Mouse (Mus musculus) G1E (cell line): ENCODE results near the gene Atad1. TPM values are rescaled to one million over a fixed set of nuclear protein-coding genes. Genes with fewer than 3 reads are reported as not detected.
"Not testable (repeated sequence)": the region's sequence is repeated elsewhere in the genome, so short reads cannot be mapped to it uniquely, and the experiment has no call there.

Experiments used
- ATAC-seq: 2 replicates; pipeline ENCODE4 v1.8.0; 2016; ENCODE audit warnings: mild to moderate bottlenecking; ENCODE audit not compliant: insufficient number of reproducible peaks, poor library complexity, low FRiP score, severe bottlenecking; ENCODE audit errors: extremely low read depth
- DNase-seq: peaks from one replicate; pipeline ENCODE4 v3.0.0; 2012; ENCODE audit warnings: low spot score
- H3K27me3 ChIP-seq: 2 replicates; pipeline ENCODE4 v1.6.1; 2012; ENCODE audit warnings: mild to moderate bottlenecking, low read length, inconsistent platforms; ENCODE audit not compliant: insufficient read depth
- H3K36me3 ChIP-seq: replicated peaks from 2 replicates; pipeline ENCODE3; 2012; ENCODE audit warnings: mild to moderate bottlenecking, inconsistent platforms
- H3K4me1 ChIP-seq: 2 replicates; pipeline ENCODE4 v1.6.1; 2012; ENCODE audit warnings: low read depth, low read length, inconsistent platforms, mixed read lengths; ENCODE audit not compliant: insufficient read depth
- H3K4me3 ChIP-seq: 2 replicates; pipeline ENCODE4 v1.5.1; 2012; ENCODE audit warnings: low read depth, mild to moderate bottlenecking, inconsistent platforms, low read length, moderate library complexity, mixed read lengths
- H3K9me3 ChIP-seq: replicated peaks from 2 replicates; pipeline ENCODE4 v1.6.1; 2012; ENCODE audit warnings: inconsistent platforms
- CTCF ChIP-seq: IDR thresholded peaks from 2 replicates; pipeline ENCODE4 v1.5.1; 2012; ENCODE audit warnings: low read depth, low read length, inconsistent platforms, mixed read lengths
- GATA1 ChIP-seq: IDR thresholded peaks from 2 replicates; pipeline ENCODE4 v1.6.1; 2012; ENCODE audit warnings: borderline replicate concordance, low read length, inconsistent platforms, mixed read lengths
- GATA2 ChIP-seq: IDR thresholded peaks from 2 replicates; pipeline ENCODE4 v1.6.1; 2012; ENCODE audit warnings: low read depth, low read length, inconsistent platforms, borderline replicate concordance
- POLR2AphosphoS5 ChIP-seq: IDR thresholded peaks from 2 replicates; pipeline ENCODE4 v1.6.1; 2012; ENCODE audit warnings: low read depth, low read length, inconsistent platforms; ENCODE audit not compliant: insufficient replicate concordance
- TAL1 ChIP-seq: conservative IDR thresholded peaks from 2 replicates; pipeline ENCODE4 v1.6.1; 2012; ENCODE audit warnings: low read depth, low read length, inconsistent platforms, mixed read lengths
- polyA plus RNA-seq: library from polyadenylated mRNA; stranded (reverse); fragments of >175 nt; gene quantifications from 2 replicates; pipeline ENCODE4 v1.2.3, GENCODE M21; 2012
- total RNA-seq, 2 experiments: library from RNA; stranded (forward) in 1 of 2; stranded (reverse) in 1 of 2; fragments of 200-1000 nt in 1 of 2; fragments of >200 nt in 1 of 2; fragmentation: Nextera tagmentation in 1 of 2; gene quantifications; 2 replicates each; pipeline ENCODE4 v1.2.3; 2014 to 2017

Atad1 gene
- total and polyA plus RNA-seq, 3 experiments = 2.3 to 102 (median 69.8) TPM

DNA sequence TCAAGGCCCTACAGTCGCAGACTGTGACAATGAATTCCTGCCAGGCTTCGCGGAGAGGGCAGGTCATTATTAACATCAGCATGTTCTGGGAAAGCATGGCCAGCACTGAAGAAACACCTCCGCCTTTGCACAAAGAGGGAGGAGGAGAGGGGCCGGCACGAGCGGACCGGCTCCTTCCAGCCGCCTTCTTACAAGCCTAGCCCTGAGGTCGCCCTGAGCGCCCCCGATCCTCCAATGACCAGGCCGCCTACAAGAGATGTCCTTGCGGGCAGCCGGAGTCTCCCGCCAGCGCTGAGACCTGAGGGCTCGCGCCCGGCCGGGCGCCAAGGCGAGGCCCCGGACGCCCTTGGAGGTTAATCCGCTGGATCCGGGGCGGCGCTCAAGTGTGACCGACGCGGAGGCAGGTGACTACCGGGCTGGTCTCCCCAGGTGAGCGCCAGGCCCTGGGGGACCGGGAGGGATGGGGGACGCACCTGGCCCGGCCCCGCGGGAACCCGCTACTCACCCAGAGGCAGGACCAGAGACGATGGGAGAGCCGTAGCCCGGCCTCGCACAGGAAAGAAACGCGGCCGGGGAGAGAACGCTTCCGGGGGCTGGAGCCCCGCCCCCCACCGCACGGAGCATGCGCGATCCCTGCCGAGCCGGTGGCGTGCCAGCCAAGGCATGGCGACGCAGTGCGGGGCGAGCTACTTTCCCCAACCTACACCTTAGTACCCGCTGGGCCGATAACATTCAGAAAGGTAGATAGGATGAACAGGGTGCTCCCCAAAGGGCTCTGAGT lies 27.6 kb downstream of the Atad1 start:
- TF ChIP-seq GATA1 = no peak
- TF ChIP-seq CTCF = no peak
- no peak for TF ChIP-seq TAL1
- no peak for TF ChIP-seq POLR2AphosphoS5
- no peak for TF ChIP-seq GATA2
- Histone ChIP-seq H3K27me3 (no peaks in the 10 kb centered on the region), H3K4me1 (peaks cover 51% of the 10 kb centered on the region), H3K36me3 (peaks cover 14% of the 10 kb centered on the region), H3K4me3 (peak overlapping the region; percentile 84), H3K9me3 (no peaks in the 10 kb centered on the region)
- DNase-seq (peak; percentile 88), ATAC-seq (peak; percentile 59)

DNA sequence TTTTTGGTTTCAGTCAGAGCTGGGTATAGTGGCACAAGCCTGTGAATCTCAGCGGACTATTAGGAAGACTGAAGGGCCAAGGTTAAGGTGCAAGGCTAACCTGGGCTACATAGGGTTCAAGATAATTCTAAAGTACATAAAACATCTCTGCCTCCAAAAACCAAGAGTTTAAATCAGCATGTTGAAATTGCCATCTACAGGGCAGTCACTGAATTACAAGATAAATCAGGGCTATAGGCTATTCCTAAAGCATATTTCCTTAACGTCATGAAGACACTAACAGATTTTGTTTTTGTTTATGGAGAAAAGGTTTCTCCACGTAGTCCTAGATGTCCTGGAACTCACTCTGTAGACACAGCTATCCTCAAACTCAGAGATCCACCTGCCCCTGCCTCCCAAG lies 29.3 kb downstream of the Atad1 start:
- no peak overlapping the region for H3K4me3 ChIP-seq
- TF ChIP-seq TAL1 (no peak), GATA2 (no peak), POLR2AphosphoS5 (no peak), CTCF (no peak; the same call in 1 of the 2 replicates), GATA1 (no peak)
- H3K9me3 ChIP-seq = no peaks in the 10 kb centered on the region
- no peak for ATAC-seq
- DNase-seq = no peak
- peaks cover 30% of the 10 kb centered on the region for H3K36me3 ChIP-seq
- peaks cover 50% of the 10 kb centered on the region for H3K4me1 ChIP-seq
- H3K27me3 ChIP-seq = no peaks in the 10 kb centered on the region

DNA sequence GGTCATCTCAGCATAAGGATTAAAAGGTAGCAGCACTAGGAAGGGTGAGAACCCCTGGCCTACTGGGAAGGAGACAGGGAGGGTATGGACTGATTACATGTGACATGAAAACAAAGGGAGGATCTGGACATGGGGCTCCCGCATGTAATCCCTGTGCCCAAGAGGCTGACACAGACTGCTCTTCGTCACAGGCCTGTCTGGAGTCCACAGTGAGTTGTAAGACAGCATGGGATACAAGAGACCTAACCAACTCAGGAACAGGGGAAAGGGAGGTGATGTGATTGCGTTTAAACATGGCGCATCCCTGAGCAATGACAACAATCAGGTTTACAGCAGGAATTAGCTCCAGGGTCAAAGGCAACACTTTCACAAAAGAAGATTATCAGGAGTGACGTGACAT lies 30.6 kb downstream of the Atad1 start:
- Histone ChIP-seq H3K4me1 (peaks cover 44% of the 10 kb centered on the region), H3K4me3 (no peak overlapping the region), H3K9me3 (no peaks in the 10 kb centered on the region), H3K36me3 (peaks cover 43% of the 10 kb centered on the region), H3K27me3 (no peaks in the 10 kb centered on the region)
- ATAC-seq (no peak), DNase-seq (no peak)
- TF ChIP-seq TAL1 (no peak), GATA2 (no peak), CTCF (no peak), POLR2AphosphoS5 (no peak), GATA1 (no peak)

DNA sequence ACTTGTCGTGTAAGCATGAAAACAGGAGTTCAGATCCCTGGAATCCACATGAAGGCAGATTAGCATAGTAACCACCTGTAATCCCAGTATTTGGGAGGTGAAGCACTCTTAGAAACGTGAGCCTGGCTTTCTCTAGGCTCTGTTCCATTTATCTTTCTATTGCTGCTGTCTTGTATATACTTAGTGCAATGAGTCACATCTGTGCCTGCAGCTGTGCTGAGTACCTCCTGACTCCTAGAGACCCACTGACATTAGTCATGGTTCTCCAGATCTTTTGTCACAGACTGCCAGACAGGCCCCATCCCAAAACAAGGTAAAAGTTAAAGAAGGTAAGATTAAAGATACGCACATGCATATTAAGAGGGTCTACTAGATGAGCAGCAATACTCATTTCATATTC lies 37.4 kb downstream of the Atad1 start:
- Histone ChIP-seq H3K27me3 (no peaks in the 10 kb centered on the region), H3K4me3 (no peak overlapping the region), H3K4me1 (peaks cover 5% of the 10 kb centered on the region; the same call in 1 of the 2 replicates), H3K36me3 (peaks cover 87% of the 10 kb centered on the region), H3K9me3 (no peaks in the 10 kb centered on the region)
- no peak for ATAC-seq
- no peak for DNase-seq
- no peak for TF ChIP-seq CTCF
- TF ChIP-seq TAL1 = no peak
- no peak for TF ChIP-seq GATA1
- TF ChIP-seq POLR2AphosphoS5 = no peak
- no peak for TF ChIP-seq GATA2

DNA sequence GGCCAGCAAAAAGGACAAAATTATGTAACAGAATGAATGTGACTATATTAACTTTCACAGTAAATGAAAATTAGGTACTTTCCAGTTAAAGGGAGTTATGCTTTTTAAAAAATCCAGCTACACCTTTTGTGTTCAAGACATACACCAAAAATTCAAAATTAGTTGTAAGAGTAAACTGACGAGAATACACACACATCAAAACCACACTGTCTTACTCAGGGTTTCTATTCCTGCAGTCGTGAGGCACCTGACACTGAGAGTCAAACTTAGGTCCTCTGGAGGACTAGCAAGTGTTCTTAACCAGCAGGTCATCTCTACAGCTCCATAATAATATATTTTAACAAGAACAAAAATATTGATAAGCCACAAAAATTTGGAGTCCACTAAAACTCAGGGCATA lies 42.9 kb downstream of the Atad1 start:
- no peaks in the 10 kb centered on the region for H3K4me1 ChIP-seq
- no peak for DNase-seq
- no peak overlapping the region for H3K4me3 ChIP-seq
- H3K9me3 ChIP-seq = no peaks in the 10 kb centered on the region
- no peaks in the 10 kb centered on the region for H3K27me3 ChIP-seq
- TF ChIP-seq CTCF (no peak), POLR2AphosphoS5 (no peak), TAL1 (no peak), GATA2 (no peak), GATA1 (no peak)
- ATAC-seq = no peak
- H3K36me3 ChIP-seq = peaks cover 89% of the 10 kb centered on the region

DNA sequence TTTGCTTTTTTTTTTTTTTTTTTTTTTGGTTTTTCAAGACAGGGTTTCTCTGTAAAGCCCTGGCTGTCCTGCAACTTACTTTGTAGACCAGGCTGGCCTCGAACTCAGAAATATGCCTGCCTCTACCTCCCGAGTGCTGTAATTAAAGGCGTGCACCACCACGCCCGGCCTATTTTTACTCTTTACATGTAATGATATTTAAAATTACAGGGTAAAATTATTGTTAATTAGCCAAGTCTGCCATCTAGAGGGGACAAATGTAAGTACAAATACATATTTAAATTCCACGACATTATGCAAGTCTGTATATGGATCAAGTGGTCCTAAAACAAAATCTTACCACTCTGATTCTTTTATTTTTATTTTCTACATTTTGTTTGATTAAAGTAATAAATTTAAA lies 49.9 kb downstream of the Atad1 start:
- Histone ChIP-seq H3K4me1 (peaks cover 25% of the 10 kb centered on the region), H3K4me3 (no peak overlapping the region), H3K9me3 (no peaks in the 10 kb centered on the region), H3K27me3 (no peaks in the 10 kb centered on the region), H3K36me3 (peaks cover 62% of the 10 kb centered on the region)
- no peak for DNase-seq
- no peak for ATAC-seq
- TF ChIP-seq TAL1 = no peak
- TF ChIP-seq GATA1 = no peak

DNA sequence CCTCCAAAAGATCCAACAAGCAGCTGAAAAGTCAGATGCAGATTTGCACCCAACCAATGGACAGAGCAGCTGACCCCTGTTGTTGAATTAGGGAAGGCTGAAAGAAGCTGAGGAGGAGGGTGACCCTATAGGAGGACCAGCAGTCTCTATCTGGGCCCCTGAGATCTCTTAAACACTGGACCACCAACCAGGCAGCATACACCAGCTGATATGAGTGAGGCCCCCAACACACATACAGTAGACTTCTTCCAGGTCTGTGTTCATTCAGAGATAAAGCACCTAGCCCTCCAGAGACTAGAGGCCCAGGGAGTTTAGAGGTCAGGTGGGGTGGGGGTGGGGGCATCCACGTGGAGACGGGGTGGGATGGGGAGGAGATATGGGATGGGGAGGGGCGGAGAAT lies 51.4 kb downstream of the Atad1 start:
- H3K27me3 ChIP-seq, ATAC-seq, H3K4me3 ChIP-seq, H3K9me3 ChIP-seq, DNase-seq: not testable (repeated sequence)
- H3K4me1 ChIP-seq = peaks cover 25% of the 10 kb centered on the region
- H3K36me3 ChIP-seq = peaks cover 57% of the 10 kb centered on the region
